Mouse (Mus musculus): ENCODE measurements at regions not wholly inside any gene's neighbourhood (a gene's known extent, or its start where the extent isn't known, plus 50 kb on each side); places are given as distances from the start of the nearest gene placed in this dataset.

DNA sequence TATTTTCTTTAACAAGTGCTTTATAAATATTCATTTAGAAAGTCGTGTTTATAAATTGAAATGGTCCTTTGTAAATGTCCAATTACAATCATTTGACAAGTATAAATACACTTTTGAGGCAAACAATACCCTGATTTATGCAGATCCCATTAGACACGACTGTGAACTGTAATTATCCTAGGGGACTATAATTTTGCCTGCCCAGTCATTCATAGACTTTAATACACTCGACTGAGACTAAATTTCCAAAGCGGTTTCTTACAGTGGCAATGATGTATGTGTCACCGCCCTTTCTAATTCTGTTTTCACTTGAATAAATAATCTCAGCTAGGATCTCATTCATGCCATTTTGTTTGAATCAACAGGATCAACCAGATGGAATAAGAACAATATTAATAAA, 952.7 kb downstream of the Pcdh18 start:
- H3K4me3 ChIP-seq (ENCODE audit: control insufficient read depth in 1 of 2, insufficient read depth in 1 of 2, low read depth in 2 of 2, low read length in 2 of 2) = no peak overlapping the region
- H3K79me2 ChIP-seq (ENCODE audit: control insufficient read depth, insufficient read depth, low read length, poor library complexity) = no peaks in the 10 kb centered on the region
- DNase-seq (ENCODE audit: low read depth, low spot score) = no peak
- H3K27ac ChIP-seq (ENCODE audit: control insufficient read depth, low read depth, low read length) = no peak overlapping the region
- no peaks in the 10 kb centered on the region for H3K27me3 ChIP-seq (ENCODE audit: control insufficient read depth in 1 of 2, insufficient read depth in 2 of 2, low read length in 2 of 2)
- no peaks in the 10 kb centered on the region for H3K36me3 ChIP-seq (ENCODE audit: control insufficient read depth in 1 of 2, insufficient read depth in 2 of 2, low read length in 2 of 2)
- H3K9me3 ChIP-seq (replicated peaks; ENCODE audit: insufficient read depth, low read length) = no peaks in the 10 kb centered on the region
- no peaks in the 10 kb centered on the region for H3K4me1 ChIP-seq (ENCODE audit: control insufficient read depth in 1 of 2, insufficient read depth in 2 of 2, low read length in 2 of 2)
- TF ChIP-seq HCFC1 (IDR thresholded peaks at IDR 0.05; ENCODE audit: low read depth, low read length) (no peak), SIN3A (IDR thresholded peaks at IDR 0.05; ENCODE audit: low read length) (no peak), ZNF384 (IDR thresholded peaks at IDR 0.05; ENCODE audit: low read depth, low read length) (no peak), UBTF (IDR thresholded peaks at IDR 0.05; ENCODE audit: borderline replicate concordance, insufficient read depth, low read depth, low read length) (no peak), GATA1 (IDR thresholded peaks at IDR 0.05; ENCODE audit: low read depth, low read length) (no peak), CTCF (IDR thresholded peaks at IDR 0.05 in 2 of 3, conservative IDR thresholded peaks at IDR 0.05 in 1 of 3; ENCODE audit: control insufficient read depth in 1 of 3, insufficient read depth in 1 of 3, low read depth in 2 of 3, low read length in 3 of 3, poor library complexity in 1 of 3, severe bottlenecking in 1 of 3) (no peak), TAL1 (IDR thresholded peaks at IDR 0.05; ENCODE audit: low read length) (no peak), ZC3H11A (IDR thresholded peaks at IDR 0.05; ENCODE audit: low read depth, low read length) (no peak), ZMIZ1 (IDR thresholded peaks at IDR 0.05; ENCODE audit: low read depth, low read length) (no peak), MAX (IDR thresholded peaks at IDR 0.05; ENCODE audit: low read length) (no peak), MXI1 (IDR thresholded peaks at IDR 0.05; ENCODE audit: low read depth, low read length) (no peak), MAFK (IDR thresholded peaks at IDR 0.05; ENCODE audit: borderline replicate concordance, low read depth, low read length) (no peak), MYB (IDR thresholded peaks at IDR 0.05; ENCODE audit: low read depth, low read length) (no peak), JUND (IDR thresholded peaks at IDR 0.05; ENCODE audit: low read depth, low read length) (no peak), CHD2 (IDR thresholded peaks at IDR 0.05; ENCODE audit: low read length) (no peak), CHD1 (IDR thresholded peaks at IDR 0.05; ENCODE audit: low read depth, low read length) (no peak), NELFE (IDR thresholded peaks at IDR 0.05; ENCODE audit: low read depth, low read length) (no peak), USF1 (IDR thresholded peaks at IDR 0.05; ENCODE audit: low read depth, low read length) (no peak)
- H3K9ac ChIP-seq (ENCODE audit: control insufficient read depth, low read depth, low read length, poor library complexity, severe bottlenecking) = no peak overlapping the region

DNA sequence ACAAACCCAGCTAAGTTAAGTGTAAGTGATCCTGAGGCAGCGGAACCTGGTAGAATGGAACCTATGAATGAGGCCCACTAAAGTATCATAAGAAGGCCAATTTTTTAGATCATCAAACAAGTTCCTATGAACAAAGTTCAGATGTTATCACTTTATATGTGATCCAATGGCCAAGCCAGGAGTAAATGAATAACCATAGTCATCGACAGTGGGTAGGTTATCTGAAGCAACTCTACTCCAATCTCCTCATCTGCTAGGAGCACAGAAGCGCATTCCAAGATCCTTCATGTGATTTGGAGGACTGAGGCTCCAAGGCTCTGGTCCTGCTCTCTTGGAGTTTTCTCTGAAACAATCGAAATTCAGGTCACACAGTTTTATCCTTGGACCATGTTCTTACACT, 985.4 kb downstream of the Pcdh18 start:
- Histone ChIP-seq H3K4me3 (ENCODE audit: control insufficient read depth in 1 of 2, insufficient read depth in 1 of 2, low read depth in 2 of 2, low read length in 2 of 2) (no peak overlapping the region), H3K9ac (ENCODE audit: control insufficient read depth, low read depth, low read length, poor library complexity, severe bottlenecking) (no peak overlapping the region), H3K79me2 (ENCODE audit: control insufficient read depth, insufficient read depth, low read length, poor library complexity) (no peaks in the 10 kb centered on the region), H3K4me1 (ENCODE audit: control insufficient read depth in 1 of 2, insufficient read depth in 2 of 2, low read length in 2 of 2) (no peaks in the 10 kb centered on the region), H3K27me3 (ENCODE audit: control insufficient read depth in 1 of 2, insufficient read depth in 2 of 2, low read length in 2 of 2) (no peaks in the 10 kb centered on the region), H3K27ac (ENCODE audit: control insufficient read depth, low read depth, low read length) (no peak overlapping the region), H3K36me3 (ENCODE audit: control insufficient read depth in 1 of 2, insufficient read depth in 2 of 2, low read length in 2 of 2) (no peaks in the 10 kb centered on the region), H3K9me3 (replicated peaks; ENCODE audit: insufficient read depth, low read length) (no peaks in the 10 kb centered on the region)
- TF ChIP-seq MAFK (IDR thresholded peaks at IDR 0.05; ENCODE audit: borderline replicate concordance, low read depth, low read length) (no peak), ELF1 (IDR thresholded peaks at IDR 0.05; ENCODE audit: low read depth, low read length) (no peak), ZC3H11A (IDR thresholded peaks at IDR 0.05; ENCODE audit: low read depth, low read length) (no peak), USF2 (IDR thresholded peaks at IDR 0.05; ENCODE audit: borderline replicate concordance in 1 of 2, insufficient read depth in 1 of 2, low read depth in 1 of 2, low read length in 2 of 2) (no peak), CHD2 (IDR thresholded peaks at IDR 0.05; ENCODE audit: low read length) (no peak), POLR2AphosphoS2 (IDR thresholded peaks at IDR 0.05; ENCODE audit: low read length) (no peak), ZKSCAN1 (IDR thresholded peaks at IDR 0.05; ENCODE audit: low read depth, low read length) (no peak), NRF1 (IDR thresholded peaks at IDR 0.05; ENCODE audit: insufficient read depth, low read depth, low read length, poor library complexity, severe bottlenecking) (no peak), GATA1 (IDR thresholded peaks at IDR 0.05; ENCODE audit: low read depth, low read length) (no peak), CTCF (IDR thresholded peaks at IDR 0.05 in 2 of 3, conservative IDR thresholded peaks at IDR 0.05 in 1 of 3; ENCODE audit: control insufficient read depth in 1 of 3, insufficient read depth in 1 of 3, low read depth in 2 of 3, low read length in 3 of 3, poor library complexity in 1 of 3, severe bottlenecking in 1 of 3) (no peak), E2F4 (IDR thresholded peaks at IDR 0.05; ENCODE audit: borderline replicate concordance, low read depth, low read length) (no peak), EP300 (IDR thresholded peaks at IDR 0.05; ENCODE audit: low read depth in 1 of 2, low read length in 2 of 2) (no peak), HCFC1 (IDR thresholded peaks at IDR 0.05; ENCODE audit: low read depth, low read length) (no peak), MAZ (IDR thresholded peaks at IDR 0.05; ENCODE audit: low read depth, low read length) (no peak)
- DNase-seq (ENCODE audit: low read depth, low spot score) = no peak
